Comparison of ENCODE assay signal across 29 mouse cellular contexts in the genomic region with DNA sequence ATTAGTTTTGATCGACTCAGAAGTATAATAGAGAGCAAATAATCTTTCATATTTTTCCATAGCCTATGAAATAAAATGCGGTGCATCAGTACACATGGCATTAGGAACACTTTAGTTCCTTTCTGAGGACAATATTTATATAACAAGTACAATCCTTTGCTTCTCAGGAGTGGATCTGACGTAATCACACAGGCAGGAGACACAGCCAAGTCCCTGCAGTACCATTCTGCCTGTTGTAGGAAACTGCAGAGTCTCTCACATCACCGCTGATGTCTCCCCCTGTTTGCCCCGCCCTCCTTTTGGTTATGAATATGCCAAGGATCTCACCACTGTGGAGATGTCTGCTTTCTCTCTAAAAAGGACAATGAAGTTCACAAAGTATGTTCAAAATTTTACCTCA.
DNase-seq lines count a peak whose midpoint lies in the region; ATAC-seq and TF ChIP-seq lines count a peak whose summit lies in the region.
"Had no signal": no experiment of that assay in that cellular context is flagged by ENCODE, and none has a peak within 500 bp of the region (broad histone marks: within the 10 kb centered on the region; RNA-seq: fewer than 3 reads in every experiment).

No protein-coding gene starts in this region.

- no peak overlapping the region for H3K27ac ChIP-seq in forebrain, postnatal 0 days (ENCODE audit: low read depth, low read length)
- no peak overlapping the region for H3K27ac ChIP-seq in forebrain, embryonic 12.5 days
- H3K27ac ChIP-seq in hindbrain, embryonic 13.5 days = peak overlapping the region; percentile 73; the same call in 1 of the 2 replicates
- H3K27ac ChIP-seq in hindbrain, embryonic 10.5 days = no peak overlapping the region
- H3K27ac ChIP-seq: embryonic facial prominence, embryonic 13.5 days; embryonic facial prominence, embryonic 15.5 days; forebrain, embryonic 10.5 days; forebrain, embryonic 13.5 days had no signal

- WGBS in forebrain, postnatal 0 days = 69% methylated on average over 5 of the region's 5 CpGs
- 93% methylated on average over 5 of the region's 5 CpGs for WGBS in forebrain, embryonic 12.5 days
- WGBS in hindbrain, embryonic 13.5 days = 83% methylated on average over 5 of the region's 5 CpGs
- 85% methylated on average over 5 of the region's 5 CpGs for WGBS in hindbrain, embryonic 10.5 days

- H3K27me3 ChIP-seq in forebrain, postnatal 0 days (ENCODE audit: insufficient read depth, low read length) = no peaks in the 10 kb centered on the region
- H3K27me3 ChIP-seq in forebrain, embryonic 12.5 days = no peaks in the 10 kb centered on the region
- no peaks in the 10 kb centered on the region for H3K27me3 ChIP-seq in hindbrain, embryonic 13.5 days
- no peaks in the 10 kb centered on the region for H3K27me3 ChIP-seq in hindbrain, embryonic 10.5 days (ENCODE audit: insufficient read depth, poor library complexity, severe bottlenecking)
- H3K27me3 ChIP-seq: CH12.LX; embryonic facial prominence, embryonic 13.5 days; embryonic facial prominence, embryonic 15.5 days; forebrain, embryonic 13.5 days; forebrain, embryonic 15.5 days; Patski had no signal

- no peaks in the 10 kb centered on the region; the same call in 1 of the 2 replicates for H3K4me1 ChIP-seq in forebrain, postnatal 0 days (ENCODE audit: insufficient read depth)
- no peaks in the 10 kb centered on the region for H3K4me1 ChIP-seq in forebrain, embryonic 12.5 days
- peaks cover 6% of the 10 kb centered on the region for H3K4me1 ChIP-seq in hindbrain, embryonic 13.5 days (replicated peaks)
- H3K4me1 ChIP-seq in hindbrain, embryonic 10.5 days (replicated peaks) = peaks cover 10% of the 10 kb centered on the region
- H3K4me1 ChIP-seq: embryonic facial prominence, embryonic 13.5 days; embryonic facial prominence, embryonic 15.5 days; forebrain, embryonic 13.5 days had no signal

- no peak overlapping the region for H3K4me2 ChIP-seq in forebrain, postnatal 0 days (ENCODE audit: low read depth)
- no peak overlapping the region for H3K4me2 ChIP-seq in forebrain, embryonic 12.5 days
- H3K4me2 ChIP-seq in hindbrain, embryonic 13.5 days = no peak overlapping the region
- H3K4me2 ChIP-seq: embryonic facial prominence, embryonic 13.5 days; embryonic facial prominence, embryonic 15.5 days; forebrain, embryonic 13.5 days; forebrain, embryonic 15.5 days had no signal

- no peaks in the 10 kb centered on the region for H3K36me3 ChIP-seq in forebrain, postnatal 0 days (ENCODE audit: insufficient read depth)
- no peaks in the 10 kb centered on the region for H3K36me3 ChIP-seq in forebrain, embryonic 12.5 days (replicated peaks)
- no peaks in the 10 kb centered on the region for H3K36me3 ChIP-seq in hindbrain, embryonic 13.5 days
- H3K36me3 ChIP-seq in hindbrain, embryonic 10.5 days = no peaks in the 10 kb centered on the region
- H3K36me3 ChIP-seq: embryonic facial prominence, embryonic 13.5 days; embryonic facial prominence, embryonic 15.5 days; forebrain, embryonic 10.5 days; forebrain, embryonic 15.5 days; G1E had no signal

- no peak overlapping the region for H3K9ac ChIP-seq in forebrain, postnatal 0 days
- H3K9ac ChIP-seq in forebrain, embryonic 12.5 days = no peak overlapping the region
- H3K9ac ChIP-seq in hindbrain, embryonic 13.5 days = no peak overlapping the region
- H3K9ac ChIP-seq: embryonic facial prominence, embryonic 13.5 days; embryonic facial prominence, embryonic 15.5 days; forebrain, embryonic 13.5 days; forebrain, embryonic 15.5 days had no signal

- no peak for TF ChIP-seq CTCF in forebrain, postnatal 0 days (IDR thresholded peaks at IDR 0.05; ENCODE audit: low read depth)

- no peak overlapping the region for H3K4me3 ChIP-seq in forebrain, postnatal 0 days (ENCODE audit: low read depth, low read length)
- no peak overlapping the region for H3K4me3 ChIP-seq in forebrain, embryonic 12.5 days (replicated peaks)
- H3K4me3 ChIP-seq in hindbrain, embryonic 13.5 days = no peak overlapping the region
- H3K4me3 ChIP-seq in hindbrain, embryonic 10.5 days = no peak overlapping the region
- H3K4me3 ChIP-seq: embryonic facial prominence, embryonic 13.5 days; embryonic facial prominence, embryonic 15.5 days; erythroblast, embryonic 14.5 days; forebrain, embryonic 10.5 days; forebrain, embryonic 13.5 days; forebrain, embryonic 15.5 days had no signal

- DNase-seq in forebrain, postnatal 0 days = peak; percentile 4
- no peak for DNase-seq in hindbrain, embryonic 10.5 days (ENCODE audit: low spot score)
- peak; percentile 21 for DNase-seq in right cerebral cortex, adult 18-20 months
- DNase-seq in right cerebral cortex, postnatal 4 days = no peak
- DNase-seq in left cerebral cortex, adult 9 months (ENCODE audit: low spot score in 2 of 2) = no peak
- DNase-seq: adrenal gland, adult 8-10 months; adrenal gland, postnatal 14 days; adrenal gland, postnatal 36 days; B cell, adult 2 months; cerebellum, adult 11 months; cerebellum, adult 18-20 months; cerebellum, adult 8-10 months; cerebellum, adult 9-11 months; cerebellum, postnatal 14 days; cerebellum, postnatal 36 days; embryo, embryonic 11 days had no signal

- no peaks in the 10 kb centered on the region for H3K9me3 ChIP-seq in forebrain, postnatal 0 days (ENCODE audit: low read length)
- H3K9me3 ChIP-seq in forebrain, embryonic 12.5 days = no peaks in the 10 kb centered on the region
- no peaks in the 10 kb centered on the region for H3K9me3 ChIP-seq in hindbrain, embryonic 13.5 days
- no peaks in the 10 kb centered on the region for H3K9me3 ChIP-seq in hindbrain, embryonic 10.5 days
- H3K9me3 ChIP-seq: embryonic facial prominence, embryonic 13.5 days; embryonic facial prominence, embryonic 15.5 days; forebrain, embryonic 10.5 days; forebrain, embryonic 13.5 days; forebrain, embryonic 15.5 days; G1E had no signal

- no peak for ATAC-seq in forebrain, postnatal 0 days
- ATAC-seq in forebrain, embryonic 12.5 days (ENCODE audit: low FRiP score) = no peak
- ATAC-seq in hindbrain, embryonic 13.5 days (ENCODE audit: low FRiP score) = no peak
- ATAC-seq: activated CD4-positive, CD25-positive, alpha-beta regulatory T cell, adult 4 months; CD4-positive, CD25-positive, alpha-beta regulatory T cell, adult 4 months; forebrain, embryonic 13.5 days; forebrain, embryonic 15.5 days; Patski had no signal

Comparison
In these comparisons a context has a peak if more than half of its experiments do, and no peak if none do; other contexts are left out.
1. DNase-seq: peak in forebrain, postnatal 0 days (single experiment) and right cerebral cortex, adult 18-20 months (single experiment); none in hindbrain, embryonic 10.5 days (single experiment), right cerebral cortex, postnatal 4 days (single experiment) and left cerebral cortex, adult 9 months (0 of 2).